Mouse (Mus musculus): Measurements from ENCODE around the gene Fbxo48. TPM values are rescaled to one million over a fixed set of nuclear protein-coding genes. Genes with fewer than 3 reads are reported as not detected.

Gene Fbxo48
- polyA plus RNA-seq, 1 experiment from 2014 or later = 0.35 TPM

- Histone ChIP-seq H3K27ac (replicated peaks) (no peak overlapping the region), H3K4me3 (ENCODE audit: low read depth, low read length) (no peak overlapping the region), H3K36me3 (ENCODE audit: control insufficient read depth, insufficient read depth, low read length) (peaks cover 3% of the 10 kb centered on the region), H3K4me2 (replicated peaks; ENCODE audit: low read depth) (no peak overlapping the region), H3K27me3 (ENCODE audit: control insufficient read depth, insufficient read depth, low read length) (no peaks in the 10 kb centered on the region), H3K9ac (ENCODE audit: low read length) (no peak overlapping the region), H3K9me3 (ENCODE audit: control insufficient read depth, low read length) (no peaks in the 10 kb centered on the region), H3K4me1 (replicated peaks; ENCODE audit: control insufficient read depth, insufficient read depth) (no peaks in the 10 kb centered on the region)
- DNase-seq (ENCODE audit: low spot score) (no peak), ATAC-seq (ENCODE audit: low FRiP score, low TSS enrichment) (no peak)
- 85% methylated on average over 3 of the region's 3 CpGs for WGBS
- TF ChIP-seq EP300 (optimal IDR thresholded peaks at IDR 0.05) (no peak), CTCF (IDR thresholded peaks at IDR 0.05; ENCODE audit: low read depth) (no peak)
Observed at GRCm38 (mm10) chr11:16914756-16915155, 36.4 kb upstream of the Fbxo48 start.

DNA sequence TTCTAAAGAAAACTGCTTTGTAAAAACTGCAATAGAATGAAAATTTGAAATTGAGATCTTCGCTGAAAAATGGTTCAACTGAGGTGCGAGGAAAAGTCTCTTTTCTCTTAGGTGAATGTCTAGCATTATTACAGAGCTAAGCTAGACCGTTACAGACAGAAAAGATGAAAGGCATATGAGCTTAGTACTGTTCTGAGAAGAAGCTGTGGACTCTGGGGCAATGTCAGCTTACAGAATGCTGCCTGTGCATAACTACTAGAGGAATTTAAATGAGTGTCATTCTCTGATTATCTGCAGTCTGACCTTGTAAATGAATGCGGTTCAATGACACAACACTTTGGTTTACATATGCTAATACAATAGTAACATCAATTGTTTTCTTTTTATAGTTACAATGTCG is 35.3 kb upstream of the Fbxo48 start:
- no peak overlapping the region for H3K27ac ChIP-seq (replicated peaks)
- H3K9me3 ChIP-seq (ENCODE audit: control insufficient read depth, low read length) = no peaks in the 10 kb centered on the region
- no peaks in the 10 kb centered on the region for H3K27me3 ChIP-seq (ENCODE audit: control insufficient read depth, insufficient read depth, low read length)
- peaks cover under 1% of the 10 kb centered on the region for H3K36me3 ChIP-seq (ENCODE audit: control insufficient read depth, insufficient read depth, low read length)
- no peak overlapping the region for H3K4me3 ChIP-seq (ENCODE audit: low read depth, low read length)
- 83% methylated on average over 5 of the region's 5 CpGs for WGBS
- TF ChIP-seq CTCF (IDR thresholded peaks at IDR 0.05; ENCODE audit: low read depth) (no peak), EP300 (optimal IDR thresholded peaks at IDR 0.05) (no peak)
- H3K9ac ChIP-seq (ENCODE audit: low read length) = no peak overlapping the region
- ATAC-seq (ENCODE audit: low FRiP score, low TSS enrichment) (no peak), DNase-seq (ENCODE audit: low spot score) (no peak)
- no peak overlapping the region for H3K4me2 ChIP-seq (replicated peaks; ENCODE audit: low read depth)
- no peaks in the 10 kb centered on the region for H3K4me1 ChIP-seq (replicated peaks; ENCODE audit: control insufficient read depth, insufficient read depth)

DNA sequence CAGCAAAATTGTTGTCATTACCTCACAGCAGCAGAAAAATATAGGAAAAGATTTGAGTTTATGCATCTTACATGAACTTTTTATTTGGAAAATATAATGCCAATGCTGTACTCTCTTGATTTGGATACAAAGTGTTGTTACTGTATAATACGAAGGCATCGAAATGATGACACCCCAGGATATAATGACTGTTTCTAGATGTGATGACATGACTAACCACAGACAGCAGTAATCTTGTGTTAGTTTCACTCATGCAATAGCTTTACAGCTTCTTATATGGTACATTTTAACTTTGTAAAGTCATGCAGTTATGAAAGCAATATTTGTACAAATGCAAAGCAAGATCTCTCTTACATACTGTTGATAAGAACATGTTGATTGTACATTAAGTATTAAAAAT is 33.7 kb upstream of the Fbxo48 start:
- Histone ChIP-seq H3K9ac (ENCODE audit: low read length) (no peak overlapping the region), H3K4me3 (ENCODE audit: low read depth, low read length) (no peak overlapping the region), H3K36me3 (ENCODE audit: control insufficient read depth, insufficient read depth, low read length) (no peaks in the 10 kb centered on the region; the same call in 1 of the 2 replicates), H3K9me3 (ENCODE audit: control insufficient read depth, low read length) (no peaks in the 10 kb centered on the region), H3K4me1 (replicated peaks; ENCODE audit: control insufficient read depth, insufficient read depth) (no peaks in the 10 kb centered on the region), H3K4me2 (replicated peaks; ENCODE audit: low read depth) (no peak overlapping the region), H3K27ac (replicated peaks) (no peak overlapping the region), H3K27me3 (ENCODE audit: control insufficient read depth, insufficient read depth, low read length) (no peaks in the 10 kb centered on the region)
- no peak for TF ChIP-seq CTCF (IDR thresholded peaks at IDR 0.05; ENCODE audit: low read depth)
- no peak for TF ChIP-seq EP300 (optimal IDR thresholded peaks at IDR 0.05)
- 93% methylated on average over 2 of the region's 2 CpGs for WGBS
- no peak for DNase-seq (ENCODE audit: low spot score)
- no peak for ATAC-seq (ENCODE audit: low FRiP score, low TSS enrichment)

DNA sequence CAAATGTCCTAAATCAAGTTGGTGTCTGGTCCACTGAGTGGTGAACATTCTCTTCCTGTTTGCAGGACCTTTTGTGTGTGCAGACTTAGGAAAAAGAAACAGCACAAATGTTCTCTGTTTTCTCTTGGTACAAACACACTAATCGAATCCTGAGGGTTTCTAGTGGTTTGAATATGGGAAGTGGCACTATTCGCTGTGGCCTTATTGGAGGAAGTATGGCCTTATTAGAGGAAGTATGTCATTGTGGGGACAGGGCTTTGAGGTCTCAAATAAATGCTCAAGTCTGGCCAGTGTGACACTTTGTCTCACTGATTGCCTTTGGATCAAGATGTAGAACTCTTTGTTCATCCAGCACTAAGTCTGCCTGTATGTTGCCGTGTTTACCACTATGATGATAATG is 19.0 kb upstream of the Fbxo48 start:
- no peak for ATAC-seq (ENCODE audit: low FRiP score, low TSS enrichment)
- H3K27ac ChIP-seq (replicated peaks) = no peak overlapping the region
- H3K9me3 ChIP-seq (ENCODE audit: control insufficient read depth, low read length) = no peaks in the 10 kb centered on the region
- no peaks in the 10 kb centered on the region for H3K4me1 ChIP-seq (replicated peaks; ENCODE audit: control insufficient read depth, insufficient read depth)
- H3K4me3 ChIP-seq (ENCODE audit: low read depth, low read length) = no peak overlapping the region
- 84% methylated on average over 3 of the region's 3 CpGs for WGBS
- H3K36me3 ChIP-seq (ENCODE audit: control insufficient read depth, insufficient read depth, low read length) = no peaks in the 10 kb centered on the region
- TF ChIP-seq CTCF (IDR thresholded peaks at IDR 0.05; ENCODE audit: low read depth) (no peak), EP300 (optimal IDR thresholded peaks at IDR 0.05) (no peak)
- no peak overlapping the region for H3K9ac ChIP-seq (ENCODE audit: low read length)
- H3K27me3 ChIP-seq (ENCODE audit: control insufficient read depth, insufficient read depth, low read length) = no peaks in the 10 kb centered on the region
- no peak for DNase-seq (ENCODE audit: low spot score)
- no peak overlapping the region for H3K4me2 ChIP-seq (replicated peaks; ENCODE audit: low read depth)

- Histone ChIP-seq H3K27ac (replicated peaks) (no peak overlapping the region), H3K27me3 (ENCODE audit: control insufficient read depth, insufficient read depth, low read length) (no peaks in the 10 kb centered on the region), H3K4me1 (replicated peaks; ENCODE audit: control insufficient read depth, insufficient read depth) (no peaks in the 10 kb centered on the region), H3K4me2 (replicated peaks; ENCODE audit: low read depth) (no peak overlapping the region), H3K4me3 (ENCODE audit: low read depth, low read length) (no peak overlapping the region), H3K36me3 (ENCODE audit: control insufficient read depth, insufficient read depth, low read length) (no peaks in the 10 kb centered on the region), H3K9me3 (ENCODE audit: control insufficient read depth, low read length) (no peaks in the 10 kb centered on the region), H3K9ac (ENCODE audit: low read length) (no peak overlapping the region)
- no peak for DNase-seq (ENCODE audit: low spot score)
- 67% methylated on average over 6 of the region's 6 CpGs for WGBS
- TF ChIP-seq CTCF (IDR thresholded peaks at IDR 0.05; ENCODE audit: low read depth) (no peak), EP300 (optimal IDR thresholded peaks at IDR 0.05) (no peak)
- ATAC-seq (ENCODE audit: low FRiP score, low TSS enrichment) = no peak
Observed at GRCm38 (mm10) chr11:16935577-16936236, 15.5 kb upstream of the Fbxo48 start.

- ATAC-seq (ENCODE audit: low FRiP score, low TSS enrichment) = no peak
- H3K9ac ChIP-seq (ENCODE audit: low read length) = no peak overlapping the region
- no peaks in the 10 kb centered on the region for H3K9me3 ChIP-seq (ENCODE audit: control insufficient read depth, low read length)
- no peaks in the 10 kb centered on the region for H3K4me1 ChIP-seq (replicated peaks; ENCODE audit: control insufficient read depth, insufficient read depth)
- no peak overlapping the region for H3K4me3 ChIP-seq (ENCODE audit: low read depth, low read length)
- no peaks in the 10 kb centered on the region for H3K27me3 ChIP-seq (ENCODE audit: control insufficient read depth, insufficient read depth, low read length)
- H3K36me3 ChIP-seq (ENCODE audit: control insufficient read depth, insufficient read depth, low read length) = no peaks in the 10 kb centered on the region
- WGBS = 39% methylated on average over 4 of the region's 4 CpGs
- no peak for DNase-seq (ENCODE audit: low spot score)
- peak; percentile 30 for TF ChIP-seq CTCF (IDR thresholded peaks at IDR 0.05; ENCODE audit: low read depth)
- no peak for TF ChIP-seq EP300 (optimal IDR thresholded peaks at IDR 0.05)
- H3K27ac ChIP-seq (replicated peaks) = no peak overlapping the region
- no peak overlapping the region for H3K4me2 ChIP-seq (replicated peaks; ENCODE audit: low read depth)
Observed at GRCm38 (mm10) chr11:16941103-16941793, 9.9 kb upstream of the Fbxo48 start.

Data from stomach, postnatal 0 days (tissue).